Mouse (Mus musculus): ENCODE results near the gene Rps16. TPM values are rescaled to one million over a fixed set of nuclear protein-coding genes. Genes with fewer than 3 reads are reported as not detected.

The Rps16 gene
- total RNA-seq, 2 experiments from 2014 or later: 361 to 390 TPM

DNA sequence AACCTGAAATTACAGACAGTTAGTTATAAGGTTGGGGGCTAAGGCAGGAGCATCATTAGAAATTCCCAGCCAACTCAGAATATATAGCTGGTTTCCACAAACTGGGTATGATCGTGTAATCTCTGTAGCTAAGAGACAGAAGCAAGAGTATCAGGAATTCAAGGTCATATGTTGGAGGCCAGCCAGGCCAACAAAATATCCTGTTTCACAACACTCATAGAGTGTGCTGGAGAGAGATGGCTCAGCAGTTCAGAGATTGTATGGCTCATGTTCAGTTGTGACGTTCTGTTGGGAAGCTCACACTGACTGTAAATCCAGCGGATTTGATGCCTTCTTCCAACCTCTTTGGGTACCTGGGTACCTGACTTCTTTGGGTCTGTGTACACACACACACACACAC is 2.7 kb upstream of the Rps16 start:
- no peak for DNase-seq

DNA sequence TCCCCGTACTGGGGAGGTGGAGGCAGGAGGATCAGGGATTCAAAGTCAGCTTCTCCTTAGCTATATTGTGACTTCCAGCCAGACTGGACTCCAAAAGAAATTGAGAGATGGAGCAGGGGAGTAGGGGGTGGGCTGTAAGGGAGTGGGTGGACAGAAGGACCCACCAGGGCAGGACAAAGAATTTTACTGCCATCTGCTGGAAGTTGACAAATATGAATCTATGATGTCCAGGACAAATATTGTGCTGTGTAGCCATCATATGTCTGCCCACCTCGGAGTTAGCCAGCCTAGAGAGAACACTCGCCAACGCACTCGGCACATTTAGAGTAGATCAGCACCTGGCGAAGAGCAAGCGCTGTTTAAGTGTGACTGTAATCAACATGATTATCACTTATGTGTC is 1.9 kb upstream of the Rps16 start:
- no peak for DNase-seq

DNA sequence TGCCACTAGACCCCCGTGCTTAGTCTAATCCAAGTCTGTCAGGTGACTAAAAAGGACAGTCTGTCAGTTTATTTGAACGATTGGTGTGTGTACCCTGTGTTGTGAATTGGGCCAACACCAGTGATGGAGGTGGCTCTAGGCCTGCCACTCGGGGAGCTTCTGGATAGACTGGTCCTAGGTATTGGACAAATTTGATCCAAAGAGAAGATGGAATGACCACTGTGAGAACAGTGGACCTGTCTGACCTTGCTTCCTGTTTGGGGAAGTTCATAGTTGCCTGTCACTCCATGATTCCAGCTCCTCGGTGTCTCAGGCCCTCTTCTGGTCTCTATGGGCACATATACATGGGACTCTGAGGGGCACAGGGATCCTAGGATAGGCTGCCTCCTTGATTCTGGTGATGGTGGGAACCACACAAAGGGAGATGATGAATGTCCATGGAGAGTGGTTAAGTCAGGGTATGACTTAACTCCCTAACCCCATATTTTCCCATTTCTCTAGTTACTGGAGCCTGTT is 1.3 kb downstream of the Rps16 start:
- no peak for DNase-seq

DNA sequence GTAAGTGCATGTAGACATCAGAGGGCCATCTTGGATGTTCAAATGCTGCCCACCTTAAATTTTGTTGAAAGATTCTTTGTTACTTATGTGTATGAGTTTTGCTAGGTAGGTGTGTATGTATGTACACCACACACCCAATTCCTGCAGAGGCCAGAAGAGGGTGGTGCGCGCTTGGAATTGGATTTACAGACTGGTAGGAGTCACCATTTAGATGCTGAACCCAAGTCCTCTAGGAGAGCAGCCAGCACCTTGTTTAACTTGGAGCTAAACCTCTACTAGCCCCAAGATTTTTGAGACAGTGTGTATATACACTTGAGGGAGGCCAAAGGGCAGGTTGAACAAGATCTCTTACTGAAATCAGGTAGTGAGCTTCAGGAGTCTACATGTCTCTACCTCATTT is 2.8 kb downstream of the Rps16 start:
- DNase-seq: no peak

DNA sequence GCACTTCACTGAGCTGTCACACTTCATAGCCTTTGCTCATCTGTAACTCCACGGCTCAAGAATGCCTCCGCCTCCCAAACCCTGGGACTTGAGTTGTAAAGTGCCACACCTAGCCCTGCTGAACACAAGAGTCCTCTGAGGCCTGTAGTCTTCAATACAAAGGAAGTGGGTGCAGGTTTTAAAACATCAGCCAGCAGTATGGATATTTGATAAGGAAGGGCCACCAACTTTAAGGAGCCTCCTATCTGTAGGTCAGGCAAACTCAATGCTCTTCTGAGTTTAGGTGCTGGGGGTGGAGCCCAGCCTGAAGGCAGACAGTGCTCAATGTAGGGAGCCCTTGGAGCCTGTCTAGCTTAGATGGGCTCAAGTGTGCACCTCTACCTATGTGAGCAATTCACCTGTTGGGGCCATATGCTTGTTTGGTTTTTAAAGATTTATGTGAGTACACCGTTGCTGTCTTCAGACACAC is 3.7 kb downstream of the Rps16 start:
- no peak for DNase-seq

DNA sequence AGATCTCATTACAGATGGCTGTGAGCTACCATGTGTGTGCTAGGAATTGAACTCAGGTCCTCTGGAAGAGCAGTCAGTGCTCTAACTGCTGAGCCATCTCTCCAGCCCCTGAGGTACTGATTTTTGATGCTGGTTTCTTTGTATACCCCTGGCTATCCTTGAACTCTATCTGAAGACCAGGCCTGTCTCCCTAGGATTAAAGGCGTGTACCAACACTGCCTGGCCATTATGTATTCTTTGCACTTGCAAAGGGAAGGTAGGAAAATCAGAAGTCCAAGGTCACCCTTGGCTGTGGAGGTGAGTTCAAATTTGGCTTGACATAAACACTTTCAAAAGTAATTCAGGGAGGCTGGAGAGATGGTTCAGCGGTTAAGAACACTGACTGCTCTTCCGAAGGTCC is 4.1 kb downstream of the Rps16 start:
- no peak for DNase-seq

DNA sequence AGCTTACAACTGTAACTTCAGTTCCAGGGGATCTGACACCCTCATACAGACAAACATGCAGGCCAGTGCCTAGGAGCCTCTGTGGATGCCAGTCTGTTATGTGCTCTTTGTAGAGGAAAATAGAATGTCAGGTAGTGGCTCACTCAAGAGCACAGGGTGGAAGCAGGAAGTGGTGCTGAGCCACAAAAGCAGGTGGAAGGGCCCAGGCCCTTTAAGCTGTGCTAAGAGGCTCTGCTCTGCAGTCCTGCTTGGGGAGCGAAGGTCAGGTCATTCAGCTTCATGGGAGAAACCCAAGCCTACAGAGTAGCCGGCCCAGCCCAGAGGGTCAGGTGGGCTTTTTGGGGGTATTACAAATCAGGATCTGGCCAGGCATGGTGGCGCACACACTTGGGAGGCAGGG is 4.8 kb downstream of the Rps16 start:
- DNase-seq: no peak

DNA sequence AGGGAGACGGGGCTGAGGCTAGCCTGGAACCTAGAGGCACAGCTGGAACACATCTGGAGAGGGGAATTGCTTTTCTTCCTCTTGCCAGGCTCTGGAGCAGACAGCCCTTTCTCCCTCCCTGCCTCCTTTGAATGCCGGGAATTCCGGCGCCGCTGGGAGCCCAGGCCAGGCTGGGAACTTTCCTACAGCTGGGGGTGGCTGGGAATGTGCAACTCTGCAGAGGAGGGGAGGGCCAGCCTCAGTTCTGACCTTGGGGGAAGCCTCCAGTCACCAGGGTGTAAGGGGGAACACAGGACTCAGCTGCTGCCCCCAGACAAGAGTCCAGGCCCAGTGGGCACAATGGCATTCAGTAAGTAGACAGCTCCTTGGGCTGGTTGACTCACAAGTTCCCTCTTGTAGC is 6.5 kb downstream of the Rps16 start:
- peak; percentile 73 for DNase-seq

DNA sequence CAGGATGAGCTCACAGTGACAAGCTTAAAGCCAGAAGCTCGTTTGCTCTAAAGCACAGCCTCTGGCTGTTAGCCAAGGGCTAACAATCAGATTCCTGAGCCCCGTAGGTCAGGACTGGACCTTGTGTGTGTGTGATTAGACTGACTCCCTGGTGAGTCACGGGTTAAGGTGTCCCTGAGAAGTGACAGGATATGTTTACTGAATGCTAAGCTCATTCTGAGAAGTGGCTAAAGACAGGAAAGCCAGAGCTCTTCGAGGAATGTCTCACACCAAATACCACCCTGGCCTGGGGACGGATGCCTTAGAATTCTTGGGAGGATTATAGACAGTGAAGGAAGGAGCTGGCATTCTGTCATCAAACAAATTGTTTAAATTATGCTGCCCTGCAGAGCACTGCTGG is 7.5 kb downstream of the Rps16 start:
- DNase-seq: no peak

DNA sequence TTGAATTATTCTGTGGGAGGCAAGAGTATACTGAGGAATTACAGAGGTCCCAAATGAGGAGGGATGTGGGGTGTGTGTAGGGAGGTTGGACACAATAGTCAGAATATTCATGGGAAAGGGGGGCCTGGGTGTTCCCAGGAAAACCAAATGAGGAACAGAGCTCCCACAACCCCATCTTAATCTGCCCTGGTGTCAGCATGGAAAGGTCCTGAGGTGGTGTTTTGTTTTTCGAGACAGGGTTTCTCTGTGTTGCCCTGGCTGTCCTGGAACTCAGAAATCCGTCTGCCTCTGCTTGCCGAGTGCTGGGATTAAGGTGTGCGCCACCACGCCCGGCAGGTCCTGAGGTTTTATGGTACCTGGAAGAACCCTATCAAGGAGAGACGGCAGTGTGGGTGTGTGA is 8.0 kb downstream of the Rps16 start:
- DNase-seq: no peak

DNA sequence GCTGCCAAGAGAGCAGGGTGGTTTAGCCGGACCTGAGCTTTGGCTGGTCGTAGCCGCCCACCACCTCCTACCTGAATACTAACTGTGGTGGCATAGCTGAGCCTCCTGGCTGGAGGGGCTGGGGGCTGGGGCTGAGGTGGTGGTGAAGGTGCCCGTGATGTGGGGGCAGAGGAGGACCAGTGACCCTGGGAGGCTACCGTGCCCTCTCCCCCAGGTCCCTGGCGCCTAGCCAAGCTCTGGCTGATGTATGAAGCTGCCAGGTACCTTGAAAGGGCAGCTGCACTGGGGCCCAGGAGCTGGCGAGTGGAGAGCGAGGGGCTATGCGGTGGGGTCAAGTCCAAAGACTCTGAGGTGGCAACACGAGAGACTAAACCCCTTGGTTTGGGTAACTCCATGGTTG is 9.4 kb downstream of the Rps16 start:
- DNase-seq: no peak

DNA sequence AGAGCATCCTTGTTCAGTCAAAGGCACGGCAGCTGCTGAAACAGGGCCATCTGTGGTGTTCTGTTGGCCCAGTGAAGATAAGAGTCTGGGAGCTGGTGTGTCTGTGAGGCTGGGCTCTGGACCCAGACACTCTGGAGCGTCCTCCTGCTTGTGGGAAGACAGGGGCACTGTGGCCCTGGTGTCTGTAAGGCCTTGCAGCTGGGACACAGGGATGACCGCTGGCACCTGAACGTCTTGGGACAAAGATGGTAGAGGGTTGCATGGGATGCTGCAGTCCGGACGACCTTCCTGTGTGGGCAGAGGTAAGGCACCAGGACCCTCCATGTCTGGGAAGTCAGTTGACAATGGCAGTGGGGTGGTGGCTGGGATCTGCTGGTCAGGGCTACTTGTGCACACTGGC is 9.8 kb downstream of the Rps16 start:
- no peak for DNase-seq

DNA sequence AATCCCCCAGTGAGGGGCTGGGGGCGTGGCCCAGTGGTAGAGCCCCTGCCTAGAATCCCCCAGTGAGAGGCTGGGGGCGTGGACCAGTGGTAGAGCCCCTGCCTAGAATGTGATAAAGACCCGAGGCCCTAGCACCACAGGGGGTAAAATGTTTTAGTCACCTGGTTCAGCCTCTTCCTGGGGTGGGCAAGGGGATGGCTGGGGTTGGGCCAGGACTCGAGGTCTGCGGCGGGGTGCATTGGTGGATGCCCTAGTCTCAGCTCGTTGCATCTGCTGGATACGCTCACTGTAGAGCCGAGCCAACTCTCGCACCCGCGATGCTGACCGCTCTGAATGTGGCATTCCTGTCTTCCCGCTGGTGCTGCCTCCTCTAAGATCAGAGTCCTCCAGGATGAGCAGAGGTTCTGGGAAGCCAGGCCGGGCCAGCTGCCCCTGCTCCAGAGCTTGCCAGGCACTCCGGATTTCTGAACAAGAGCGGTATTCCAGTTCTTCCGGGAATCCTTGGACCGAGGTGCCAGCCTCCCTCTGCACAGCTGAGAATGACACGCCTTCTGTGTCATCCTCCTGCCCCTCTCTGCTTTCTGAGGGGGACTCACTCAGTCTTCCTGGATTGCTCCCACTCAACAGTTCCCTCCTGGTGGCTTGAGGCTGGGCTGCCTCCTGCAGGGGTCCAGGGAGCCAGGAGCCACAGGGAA is 11.3 kb downstream of the Rps16 start:
- DNase-seq: no peak

DNA sequence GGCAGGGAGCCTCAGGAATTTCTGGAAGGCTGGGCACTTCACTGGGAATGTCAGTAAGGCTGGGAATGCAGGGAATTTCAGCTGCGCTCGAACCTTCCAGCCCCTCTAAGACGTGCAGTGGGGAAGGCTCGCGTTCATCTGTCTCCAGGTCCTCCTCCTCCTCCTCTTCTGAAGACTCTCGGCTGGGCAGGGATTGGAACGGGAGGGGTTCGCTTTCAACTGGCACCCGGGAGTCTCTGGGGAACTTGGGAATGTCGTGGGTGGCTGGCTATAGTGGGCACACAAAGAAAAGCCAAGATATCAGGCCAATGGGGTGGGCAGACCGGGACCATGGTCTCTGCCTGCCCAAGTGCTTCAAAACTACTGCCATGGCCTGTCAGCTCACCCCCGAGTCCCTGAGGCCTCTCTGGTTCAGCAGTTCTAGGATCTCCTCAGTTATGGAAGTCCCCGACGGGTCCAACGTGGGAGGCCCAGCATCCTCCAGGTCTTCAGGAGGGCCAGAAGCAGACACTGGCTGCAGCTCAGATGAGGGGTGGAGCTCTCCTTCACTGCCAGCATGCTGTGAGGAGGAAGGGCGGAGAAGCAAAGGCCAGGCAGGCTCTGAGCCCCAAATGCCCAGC is 12.1 kb downstream of the Rps16 start:
- DNase-seq: no peak

DNA sequence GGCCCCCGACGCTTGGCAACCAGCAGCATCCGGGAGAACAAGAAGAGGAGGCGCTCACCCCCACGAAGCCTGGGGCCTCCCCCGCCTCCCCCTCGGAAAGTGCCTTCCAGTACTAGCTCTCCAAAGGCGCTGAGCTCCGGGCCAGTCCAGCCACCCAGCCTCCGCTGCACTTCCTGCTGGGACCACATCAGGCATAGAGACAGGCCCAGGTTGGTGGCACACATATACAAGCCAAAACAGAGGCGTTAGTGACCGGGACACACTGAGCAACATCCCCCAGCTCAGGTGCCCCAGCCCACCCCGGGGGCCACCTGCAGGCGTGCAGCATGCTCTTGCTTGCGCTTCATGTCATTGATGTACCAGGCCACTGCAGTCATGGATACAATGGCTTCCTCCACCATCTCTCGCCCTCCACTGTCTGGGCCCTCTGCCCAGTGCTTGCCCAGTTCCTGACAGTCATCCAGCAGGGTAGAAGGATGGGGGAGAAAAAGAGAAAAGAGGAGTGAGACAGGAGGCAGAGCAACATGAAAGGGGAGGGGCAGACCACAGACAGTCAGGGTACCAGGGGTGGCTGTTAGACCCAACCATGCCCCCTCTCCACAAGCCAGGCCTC is 17.3 kb downstream of the Rps16 start:
- no peak for DNase-seq

DNA sequence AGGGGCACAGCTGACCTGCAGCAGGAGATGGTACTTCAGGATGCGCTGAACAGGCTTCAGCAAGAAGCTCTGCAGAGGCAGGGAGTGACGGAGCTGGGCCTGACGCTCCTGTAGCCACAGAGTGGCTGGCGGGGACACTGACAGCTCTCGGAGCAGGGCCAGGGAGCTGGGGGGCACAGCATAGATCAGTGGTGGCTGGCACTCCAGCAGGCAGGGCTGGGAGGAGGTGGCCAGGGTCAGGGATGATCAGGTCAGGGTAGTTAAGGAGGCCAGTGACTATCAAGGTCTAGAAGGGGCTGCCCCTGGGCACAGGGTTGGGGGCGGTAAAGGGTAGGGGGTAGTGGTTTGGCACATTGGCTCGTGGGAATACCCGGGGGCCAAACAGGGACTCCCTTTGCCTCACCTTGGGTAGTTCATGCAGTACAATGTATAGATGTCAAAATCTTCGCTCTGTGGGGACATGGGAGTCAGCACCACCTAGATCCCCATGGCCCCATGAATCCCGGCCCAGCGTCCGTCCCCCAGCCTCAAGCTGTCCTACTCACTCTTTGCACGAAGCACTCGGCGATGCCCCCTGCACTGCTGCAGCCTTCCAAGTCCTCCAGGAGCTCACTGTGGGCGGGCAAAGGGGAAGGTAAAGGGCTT is 17.9 kb downstream of the Rps16 start:
- no peak for DNase-seq

DNA sequence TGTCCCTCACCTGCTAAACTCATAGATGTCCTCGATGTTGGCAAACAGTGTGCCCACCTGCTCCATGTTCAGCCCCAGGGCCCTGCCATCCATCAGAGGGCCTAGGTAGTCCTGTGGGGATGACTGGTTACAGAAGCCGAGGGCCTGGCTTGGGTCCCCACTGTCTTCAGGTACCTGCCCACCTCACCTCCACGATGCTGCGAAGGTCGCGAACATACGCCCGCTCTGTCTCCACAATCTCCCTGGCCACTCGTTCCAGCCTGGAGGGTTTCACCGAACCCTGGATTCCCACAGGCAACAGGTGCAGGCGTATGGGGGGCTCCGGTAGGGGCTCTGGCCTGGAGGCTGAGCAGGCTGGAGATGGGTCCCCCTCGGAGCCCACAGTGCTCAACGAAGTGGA is 19.6 kb downstream of the Rps16 start:
- DNase-seq: no peak

DNA sequence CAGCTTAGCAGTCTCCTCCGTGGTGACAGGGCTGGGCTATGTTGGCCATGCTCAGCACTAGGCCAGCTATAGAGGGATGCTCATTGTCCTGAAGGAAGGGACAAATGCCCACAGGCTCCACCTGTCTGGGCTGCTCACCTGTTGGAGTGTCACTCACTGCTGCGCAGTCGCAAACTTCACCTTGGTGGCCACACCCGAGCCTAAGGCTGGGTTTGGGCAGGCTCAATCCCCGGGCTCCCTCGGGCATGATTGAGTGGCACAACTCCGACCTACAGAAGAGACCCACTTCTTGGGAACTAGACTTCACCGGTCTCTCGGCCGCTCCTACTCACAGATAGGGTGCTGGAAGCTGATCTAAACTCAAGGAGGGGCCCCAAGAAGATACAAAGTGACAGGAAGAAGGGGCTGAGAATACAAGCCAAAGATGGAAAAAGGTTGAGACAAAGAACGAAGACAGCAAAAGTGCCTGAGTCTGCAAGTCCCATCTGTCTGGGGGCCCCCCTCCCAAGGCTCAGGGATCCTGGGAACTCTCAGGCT is 20.6 kb downstream of the Rps16 start:
- peak; percentile 23 for DNase-seq

DNA sequence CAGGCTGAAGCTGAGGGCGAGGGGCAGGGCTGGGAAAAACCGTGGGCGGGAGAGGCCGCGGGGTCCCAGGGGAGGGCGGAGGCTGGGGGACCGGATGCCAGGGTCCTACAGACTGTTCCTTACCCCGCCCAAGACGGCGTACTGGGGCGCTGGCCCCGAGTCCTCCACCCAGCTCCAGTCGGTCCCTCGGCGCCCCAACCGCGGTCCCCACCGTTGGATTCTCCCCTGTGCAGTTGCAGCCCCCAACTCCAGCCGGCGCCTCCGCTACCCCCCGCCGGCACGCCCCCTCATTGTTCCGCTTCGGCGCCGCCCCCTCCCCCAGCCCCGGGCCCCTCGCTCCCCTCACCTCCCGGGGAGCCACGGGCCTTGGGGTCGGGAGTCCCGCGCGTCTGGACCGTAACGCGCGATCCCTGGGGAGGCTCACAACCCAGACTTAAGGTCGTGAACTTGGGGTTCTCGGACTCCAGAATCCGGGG is 21.1 kb downstream of the Rps16 start:
- DNase-seq: peak; percentile 83

DNA sequence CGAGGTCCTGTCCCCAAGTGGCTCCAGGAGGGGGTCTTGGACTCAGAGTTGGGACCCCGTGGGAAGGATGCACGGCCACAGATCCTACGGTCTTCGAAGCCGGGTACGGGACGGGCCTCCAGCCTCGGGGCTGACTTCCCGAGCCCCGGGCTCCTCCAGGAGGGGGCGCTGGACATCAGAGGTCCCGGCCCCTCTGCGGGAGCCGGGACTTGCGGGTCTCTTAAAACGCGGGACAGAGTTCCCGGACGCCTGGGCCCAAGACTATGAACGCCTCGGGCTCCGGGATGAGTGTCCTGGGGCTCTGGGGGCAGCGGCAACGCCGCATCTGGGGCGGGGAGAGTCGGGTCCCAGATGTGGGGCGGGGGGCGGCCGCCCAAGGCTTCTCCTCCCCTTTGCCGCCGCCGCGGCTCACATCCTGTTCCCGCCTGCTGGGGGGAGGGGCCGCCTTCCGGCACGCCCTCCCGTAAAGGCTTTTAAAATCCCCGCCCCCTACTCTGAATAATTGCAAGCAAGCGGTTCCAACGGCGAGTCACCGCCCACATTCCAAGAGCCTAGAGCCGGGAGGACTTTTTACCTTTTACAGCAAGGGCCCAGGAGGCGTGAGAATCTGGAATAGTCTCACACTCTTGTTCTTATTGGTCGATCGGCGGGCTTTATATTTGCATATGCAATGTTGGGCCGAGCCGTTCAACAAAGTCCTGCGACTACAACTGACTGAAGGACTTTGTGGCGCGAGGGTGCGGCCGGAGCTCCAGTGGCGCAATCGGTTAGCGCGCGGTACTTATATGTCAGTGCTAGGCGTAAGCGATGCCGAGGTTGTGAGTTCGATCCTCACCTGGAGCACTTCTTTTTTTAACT is 22.0 kb downstream of the Rps16 start, which contains the start of gene Plekhg2:
Gene Plekhg2 (minus strand): TSS at position 349 of the 858 bp plus-strand sequence.
- DNase-seq: peak; percentile 98

DNA sequence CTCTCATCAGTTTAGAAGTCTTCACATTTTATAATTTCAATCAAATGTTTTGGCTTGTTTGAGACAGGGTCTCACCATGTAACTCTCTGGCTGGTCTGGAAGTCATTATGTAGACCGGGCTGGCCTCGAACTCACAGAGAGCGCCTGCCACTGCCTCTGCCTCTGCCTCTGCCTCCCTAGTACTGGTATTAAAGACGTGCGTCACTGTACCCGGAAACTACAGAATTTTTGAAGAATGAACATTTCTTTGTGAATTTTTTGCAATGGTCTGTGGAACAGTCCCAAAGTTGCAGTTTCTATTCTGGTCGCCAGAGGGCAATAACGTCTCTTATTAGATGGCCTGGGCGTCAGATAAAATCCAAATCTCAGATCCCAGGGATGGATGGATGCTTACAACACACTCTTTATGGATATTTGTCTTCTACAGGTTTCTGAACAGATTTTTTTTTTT is 22.7 kb downstream of the Rps16 start:
- peak; percentile 66 for DNase-seq
